Mouse (Mus musculus): ENCODE measurements at regions not wholly inside any gene's neighbourhood (a gene's known extent, or its start where the extent isn't known, plus 50 kb on each side); places are given as distances from the start of the nearest gene placed in this dataset.

GRCm38 (mm10) chr19:15851622-15852021 lies 95.5 kb downstream of the Psat1 start:
- in situ Hi-C loops (cut with MboI; ENCODE audit: unreplicated experiment in 2 of 2): loop anchor here in 1 of 2 experiments (25.0 kb wide), 1 partner anchor 989 kb away; no protein-coding TSS in a partner anchor

DNA sequence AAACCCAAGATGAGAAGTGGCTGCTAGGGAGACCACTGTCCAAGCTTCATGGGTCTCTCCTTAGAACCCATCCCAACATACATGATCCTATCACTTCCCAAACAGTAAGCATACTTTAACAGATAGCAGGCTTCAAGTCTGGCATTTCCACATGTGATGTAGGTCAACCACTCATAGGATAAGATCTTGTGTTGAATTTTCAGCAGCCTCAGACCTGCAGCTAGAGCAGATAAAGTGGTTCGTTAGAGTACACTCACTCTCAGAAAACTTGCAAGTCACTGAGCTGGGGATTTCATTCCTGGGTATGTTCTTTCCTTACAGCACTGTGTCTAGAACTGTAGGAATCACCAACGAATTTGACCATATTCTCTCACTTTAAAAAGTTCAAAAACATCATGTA lies 96.4 kb downstream of the Psat1 start:
- in situ Hi-C loops (cut with MboI; ENCODE audit: unreplicated experiment in 2 of 2): loop anchor here in 1 of 2 experiments (25.0 kb wide), 1 partner anchor 988 kb away; no protein-coding TSS in a partner anchor

GRCm38 (mm10) chr19:15849235-15849634 lies 97.9 kb downstream of the Psat1 start:
- in situ Hi-C loops (cut with MboI; ENCODE audit: unreplicated experiment in 2 of 2): no loop called here

DNA sequence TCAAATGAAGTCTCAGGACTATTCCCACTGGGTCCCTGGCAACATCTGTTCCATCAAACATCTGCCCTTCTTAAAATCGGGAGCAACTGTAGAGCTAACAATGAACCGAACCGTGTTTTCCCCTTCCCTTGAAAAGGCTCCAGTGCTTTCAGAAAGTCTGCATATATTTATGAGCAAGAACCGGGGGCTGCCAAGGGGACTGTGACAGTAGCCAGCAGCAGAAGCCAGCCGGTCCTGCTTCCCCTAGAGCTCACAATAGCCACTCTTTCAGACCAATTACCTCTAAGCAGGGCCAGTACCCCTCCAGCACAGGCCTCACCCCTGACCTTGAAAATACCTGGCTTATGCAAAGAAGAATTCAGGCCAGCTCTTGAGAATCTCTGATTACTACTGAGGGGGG lies 108.8 kb downstream of the Psat1 start:
- in situ Hi-C loops (cut with MboI; ENCODE audit: unreplicated experiment in 2 of 2): no loop called here

GRCm38 (mm10) chr19:15837715-15838175 lies 109.4 kb downstream of the Psat1 start:
- in situ Hi-C loops (cut with MboI; ENCODE audit: unreplicated experiment in 2 of 2): no loop called here

GRCm38 (mm10) chr19:15836956-15837714 lies 110.0 kb downstream of the Psat1 start:
- in situ Hi-C loops (cut with MboI; ENCODE audit: unreplicated experiment in 2 of 2): no loop called here

DNA sequence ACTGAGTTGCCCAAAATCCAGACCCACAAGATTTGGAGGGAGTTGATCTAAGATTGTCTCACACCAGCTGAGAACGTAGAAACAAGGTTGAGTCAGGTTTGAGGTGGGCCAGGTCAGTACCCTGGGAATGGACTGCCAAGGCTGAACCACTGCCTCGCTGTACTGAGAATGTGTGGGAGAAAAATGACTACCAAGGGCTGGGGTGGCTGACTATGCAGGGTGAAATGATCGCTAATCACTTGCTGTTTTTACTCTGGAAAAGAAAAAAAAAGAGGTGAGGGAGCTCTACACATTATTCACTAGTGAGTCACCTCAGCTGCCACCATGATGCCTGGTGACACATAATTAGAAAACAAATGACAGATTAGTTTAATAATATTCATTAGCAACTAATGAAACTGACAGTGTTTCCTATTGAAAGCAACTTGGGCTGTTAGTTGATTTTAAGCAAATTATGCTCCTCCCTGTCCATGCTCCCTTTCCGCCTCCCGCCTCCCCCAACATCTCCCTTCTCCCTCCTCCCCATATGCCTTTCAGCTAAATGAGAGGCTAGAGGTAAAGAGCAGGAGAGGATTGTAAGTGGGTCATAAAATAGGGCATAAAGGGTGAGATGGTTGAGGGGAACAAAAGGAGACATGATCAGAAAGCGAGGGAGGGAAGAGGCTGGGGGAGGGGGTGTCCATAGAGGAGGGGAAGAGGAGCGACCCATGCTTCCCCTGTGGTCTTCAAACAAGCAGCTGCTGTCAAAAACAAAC lies 110.8 kb downstream of the Psat1 start:
- in situ Hi-C loops (cut with MboI; ENCODE audit: unreplicated experiment in 2 of 2): no loop called here

DNA sequence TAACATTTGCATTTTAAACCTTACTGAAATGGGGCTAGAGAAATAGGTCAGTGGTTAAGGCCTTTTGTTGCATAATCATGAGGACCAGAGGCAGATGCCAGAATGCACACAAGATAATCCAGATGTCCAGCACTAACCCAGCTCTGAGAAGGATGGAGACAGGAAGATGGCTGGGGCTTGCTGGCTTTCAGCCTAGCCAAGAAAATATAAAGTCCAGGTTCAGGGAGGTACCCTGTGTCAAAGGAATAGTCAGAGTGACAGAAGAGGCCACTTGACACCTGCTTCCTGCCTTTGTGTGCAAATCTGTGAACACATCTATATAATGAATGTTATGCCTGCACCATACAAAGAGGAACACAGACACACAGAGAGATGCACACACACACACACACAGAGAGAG lies 116.8 kb downstream of the Psat1 start:
- in situ Hi-C loops (cut with MboI; ENCODE audit: unreplicated experiment in 2 of 2): no loop called here

GRCm38 (mm10) chr19:15829158-15829557 lies 118.0 kb downstream of the Psat1 start:
- in situ Hi-C loops (cut with MboI; ENCODE audit: unreplicated experiment in 2 of 2): loop anchor here in 1 of 2 experiments (10.0 kb wide), 2 partner anchors 1234 to 1484 kb away; partner anchors contain the start of gene Tle4

DNA sequence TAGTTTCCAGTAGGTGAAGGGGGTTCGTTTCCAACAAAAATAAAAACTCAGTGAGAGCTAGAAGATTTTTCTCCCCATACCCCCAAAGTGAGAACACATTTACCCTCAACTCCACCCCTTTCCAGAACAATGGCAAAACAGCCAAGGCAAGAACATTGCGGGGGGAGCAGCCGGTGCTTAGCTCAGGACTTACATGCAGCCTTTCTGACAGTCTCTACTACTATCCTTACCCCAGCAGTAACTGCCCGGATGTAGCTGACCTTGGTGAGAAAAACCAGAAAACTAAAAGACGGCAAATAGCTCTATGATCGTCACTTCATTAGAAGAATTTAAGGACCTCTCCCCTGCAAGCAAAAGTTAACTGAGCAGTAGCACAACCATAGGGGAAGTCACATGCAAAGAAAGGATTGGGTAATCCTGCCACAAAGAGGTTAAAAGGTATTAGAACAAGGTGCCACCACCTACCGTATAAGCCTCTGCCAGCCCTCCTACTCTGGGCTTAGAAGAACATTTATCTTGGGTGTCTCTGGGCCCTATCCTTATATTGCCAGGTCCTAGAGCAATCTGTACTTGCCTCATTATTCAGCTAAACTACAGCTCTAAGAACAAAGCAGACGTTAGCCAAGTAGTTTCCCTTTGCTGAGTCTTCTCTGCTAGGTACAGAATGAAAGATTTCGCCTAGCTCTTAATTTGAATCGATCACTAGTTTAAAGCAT lies 119.0 kb downstream of the Psat1 start:
- in situ Hi-C loops (cut with MboI; ENCODE audit: unreplicated experiment in 2 of 2): loop anchor here in 1 of 2 experiments (10.0 kb wide), 2 partner anchors 1233 to 1483 kb away; partner anchors contain the start of gene Tle4

DNA sequence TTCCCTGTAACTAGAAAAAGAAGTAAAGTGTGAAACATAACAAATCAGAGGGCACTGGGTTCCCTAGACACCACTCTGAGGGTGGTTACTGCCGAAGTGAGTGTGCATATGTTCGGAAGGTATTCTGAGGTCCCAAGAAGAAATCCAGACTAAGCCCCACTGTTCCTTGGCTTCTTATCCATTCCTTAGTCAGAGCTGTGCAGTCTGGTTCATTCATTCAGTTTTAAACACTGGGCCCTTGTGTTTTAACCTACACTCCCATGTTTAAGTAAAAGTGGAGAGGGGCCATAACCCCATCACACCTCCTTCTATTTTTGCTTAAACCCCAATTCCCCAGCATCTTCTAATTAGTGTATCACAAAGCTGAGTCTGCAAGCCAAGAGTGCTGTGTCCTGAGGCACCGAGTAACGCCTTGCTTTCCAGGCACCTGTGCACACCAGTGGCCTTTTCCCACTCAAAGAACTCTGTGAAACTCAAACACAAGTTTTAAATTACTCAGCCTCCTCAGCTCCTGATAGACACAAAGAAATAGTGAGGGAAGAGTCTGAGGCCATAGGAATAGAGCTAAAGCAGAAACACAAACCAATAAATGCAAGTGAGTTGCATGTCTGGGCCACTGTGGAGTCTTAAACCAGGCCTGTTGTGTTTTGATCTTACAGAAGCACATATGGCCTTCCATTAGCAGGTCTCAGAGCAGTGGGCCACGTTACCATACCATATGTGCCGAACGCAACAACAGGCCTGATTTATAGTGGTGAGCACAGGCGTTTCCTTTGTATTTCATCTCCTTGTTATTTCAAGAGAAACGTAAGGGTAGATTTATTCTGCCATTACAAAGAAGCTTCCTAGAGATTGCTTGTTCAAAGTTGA lies 119.8 kb downstream of the Psat1 start:
- in situ Hi-C loops (cut with MboI; ENCODE audit: unreplicated experiment in 2 of 2): loop anchor here in 1 of 2 experiments (10.0 kb wide), 2 partner anchors 1233 to 1483 kb away; partner anchors contain the start of gene Tle4

- in situ Hi-C loops (cut with MboI; ENCODE audit: unreplicated experiment in 2 of 2): loop anchor here (10.0 to 25.0 kb wide), 3 partner anchors 1229 to 1479 kb away; partner anchors contain the start of gene Tle4 (in 2 of the 2)
These were observed 123.3 kb downstream of the Psat1 start for GRCm38 (mm10) chr19:15823688-15824371.

- in situ Hi-C loops (cut with MboI; ENCODE audit: unreplicated experiment in 2 of 2): loop anchor here (10.0 to 25.0 kb wide), 3 partner anchors 1225 to 1475 kb away; partner anchors contain the start of gene Tle4 (in 2 of the 2)
These were observed 127.1 kb downstream of the Psat1 start for GRCm38 (mm10) chr19:15820020-15820419.

GRCm38 (mm10) chr19:15815166-15815565 lies 132.0 kb downstream of the Psat1 start:
- in situ Hi-C loops (cut with MboI; ENCODE audit: unreplicated experiment in 2 of 2): loop anchor here in 1 of 2 experiments (25.0 kb wide), 1 partner anchor 1228 kb away; the partner anchor contains the start of gene Tle4

- in situ Hi-C loops (cut with MboI; ENCODE audit: unreplicated experiment in 2 of 2): loop anchor here (5.0 to 25.0 kb wide), 5 partner anchors 58 to 1824 kb away; partner anchors contain the start of genes Cep78 (in 1 of the 2) and Tle4 (in 1 of the 2)
These were observed 138.1 kb downstream of the Psat1 start for GRCm38 (mm10) chr19:15809008-15809407.

GRCm38 (mm10) chr19:15807681-15808080 lies 139.5 kb downstream of the Psat1 start:
- in situ Hi-C loops (cut with MboI; ENCODE audit: unreplicated experiment in 2 of 2): loop anchor here (5.0 to 25.0 kb wide), 5 partner anchors 60 to 1823 kb away; partner anchors contain the start of genes Cep78 (in 1 of the 2) and Tle4 (in 1 of the 2)

- in situ Hi-C loops (cut with MboI; ENCODE audit: unreplicated experiment in 2 of 2): loop anchor here (10.0 to 25.0 kb wide), 4 partner anchors 161 to 1819 kb away; partner anchors contain the start of genes Cep78 (in 1 of the 2) and Tle4 (in 1 of the 2)
These were observed 143.8 kb downstream of the Psat1 start for GRCm38 (mm10) chr19:15803131-15803889.

Data from v-Abl transformed pro-B cells (cell line).